Mouse (Mus musculus): ENCODE measurements around the gene Iscu. TPM values are rescaled to one million over a fixed set of nuclear protein-coding genes. Genes with fewer than 3 reads are reported as not detected.

Iscu gene
- polyA plus RNA-seq, 1 experiment from 2014 or later, result 109 TPM

DNA sequence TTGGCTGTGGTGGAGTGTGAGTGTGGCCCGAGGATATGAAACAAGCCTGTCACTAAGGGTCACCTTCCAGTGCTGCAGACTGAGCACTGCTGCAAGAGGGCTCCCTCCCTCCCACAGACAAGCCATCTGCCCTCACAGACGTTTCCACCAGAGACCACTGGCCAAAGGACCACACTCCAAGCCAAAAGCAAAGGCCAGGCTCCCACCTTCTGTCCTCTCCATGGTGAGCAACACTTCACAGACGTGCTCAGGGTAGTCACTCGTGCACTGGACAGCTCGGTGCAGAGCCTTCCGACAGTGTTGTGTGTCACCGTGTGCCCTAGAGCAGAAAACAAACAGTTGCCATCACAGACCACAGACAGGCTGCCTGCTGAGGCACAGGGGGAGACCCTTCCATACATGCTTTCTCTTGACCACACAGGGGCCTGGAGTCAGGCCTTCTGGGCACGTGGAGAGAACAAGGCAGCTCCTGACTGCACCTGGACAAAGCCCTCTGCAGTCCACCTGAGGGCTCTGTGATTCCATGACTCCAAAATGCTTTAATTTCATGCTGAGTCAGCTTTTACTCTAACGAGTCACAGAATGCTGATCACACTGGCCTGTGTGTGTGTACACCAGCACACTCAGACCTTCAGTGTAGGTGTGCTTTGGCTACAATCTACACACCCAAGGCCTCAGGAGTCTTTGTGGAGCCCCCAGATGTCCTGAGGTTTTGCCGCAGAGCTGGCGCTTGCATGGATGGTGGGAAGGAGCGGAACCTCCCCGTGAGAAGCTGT lies 23.8 kb upstream of the Iscu start:
- DNase-seq, result no peak
- Histone ChIP-seq H3K4me2 (ENCODE audit: low read depth, low read length) (no peak overlapping the region), H3K9me3 (ENCODE audit: low read length) (no peaks in the 10 kb centered on the region), H3K9ac (replicated peaks) (no peak overlapping the region), H3K27ac (ENCODE audit: low read depth) (no peak overlapping the region), H3K4me3 (ENCODE audit: low read depth, low read length) (no peak overlapping the region), H3K4me1 (ENCODE audit: insufficient read depth) (no peaks in the 10 kb centered on the region), H3K27me3 (ENCODE audit: insufficient read depth, low read length) (no peaks in the 10 kb centered on the region), H3K36me3 (replicated peaks; ENCODE audit: insufficient read depth, low read length) (peaks cover 86% of the 10 kb centered on the region)
- TF ChIP-seq EP300 (IDR thresholded peaks at IDR 0.05; ENCODE audit: low read depth) (no peak), CTCF (IDR thresholded peaks at IDR 0.05; ENCODE audit: low read depth) (no peak)
- no peak for ATAC-seq
- WGBS (ENCODE audit: insufficient replicate concordance), result 91% methylated on average over 13 of the region's 13 CpGs

DNA sequence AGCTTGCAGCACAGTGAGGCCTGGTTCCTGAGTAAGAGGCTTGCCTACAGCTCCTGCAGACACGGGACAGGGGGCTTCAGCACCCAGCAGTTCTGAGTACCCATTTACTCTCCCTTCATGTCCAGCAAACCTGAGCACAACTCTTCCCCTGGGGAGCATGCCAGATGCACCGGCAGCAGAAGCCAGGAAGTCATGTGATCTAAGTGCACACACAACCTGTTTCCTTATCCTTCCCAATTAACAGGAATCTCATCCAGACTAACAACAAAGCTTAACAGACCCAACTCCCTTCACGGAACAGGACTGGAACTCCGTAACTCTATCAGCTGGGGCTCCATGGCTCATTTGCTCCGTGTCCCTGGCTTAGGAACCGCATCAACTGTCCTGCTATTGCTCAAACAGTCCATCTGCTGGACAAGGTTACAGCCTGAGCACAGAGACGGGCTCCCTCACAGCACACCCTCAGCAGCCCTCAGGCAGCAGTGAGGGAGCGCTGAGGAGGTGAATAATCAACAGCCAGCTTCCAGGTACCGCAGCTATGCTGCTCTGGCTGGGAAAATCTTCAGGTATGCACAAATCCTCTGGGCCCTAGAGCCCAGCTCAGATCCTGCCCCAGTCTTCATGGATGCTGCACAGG lies 20.9 kb upstream of the Iscu start:
- H3K4me2 ChIP-seq (ENCODE audit: low read depth, low read length), result no peak overlapping the region
- no peaks in the 10 kb centered on the region for H3K27me3 ChIP-seq (ENCODE audit: insufficient read depth, low read length)
- H3K4me1 ChIP-seq (ENCODE audit: insufficient read depth), result no peaks in the 10 kb centered on the region
- H3K9me3 ChIP-seq (ENCODE audit: low read length), result no peaks in the 10 kb centered on the region
- H3K9ac ChIP-seq (replicated peaks), result no peak overlapping the region
- H3K27ac ChIP-seq (ENCODE audit: low read depth), result no peak overlapping the region
- ATAC-seq (no peak), DNase-seq (no peak)
- WGBS (ENCODE audit: insufficient replicate concordance), result 89% methylated on average over 9 of the region's 9 CpGs
- TF ChIP-seq CTCF (IDR thresholded peaks at IDR 0.05; ENCODE audit: low read depth) (no peak), EP300 (IDR thresholded peaks at IDR 0.05; ENCODE audit: low read depth) (no peak)
- H3K36me3 ChIP-seq (replicated peaks; ENCODE audit: insufficient read depth, low read length), result peaks cover 86% of the 10 kb centered on the region
- no peak overlapping the region for H3K4me3 ChIP-seq (ENCODE audit: low read depth, low read length)

DNA sequence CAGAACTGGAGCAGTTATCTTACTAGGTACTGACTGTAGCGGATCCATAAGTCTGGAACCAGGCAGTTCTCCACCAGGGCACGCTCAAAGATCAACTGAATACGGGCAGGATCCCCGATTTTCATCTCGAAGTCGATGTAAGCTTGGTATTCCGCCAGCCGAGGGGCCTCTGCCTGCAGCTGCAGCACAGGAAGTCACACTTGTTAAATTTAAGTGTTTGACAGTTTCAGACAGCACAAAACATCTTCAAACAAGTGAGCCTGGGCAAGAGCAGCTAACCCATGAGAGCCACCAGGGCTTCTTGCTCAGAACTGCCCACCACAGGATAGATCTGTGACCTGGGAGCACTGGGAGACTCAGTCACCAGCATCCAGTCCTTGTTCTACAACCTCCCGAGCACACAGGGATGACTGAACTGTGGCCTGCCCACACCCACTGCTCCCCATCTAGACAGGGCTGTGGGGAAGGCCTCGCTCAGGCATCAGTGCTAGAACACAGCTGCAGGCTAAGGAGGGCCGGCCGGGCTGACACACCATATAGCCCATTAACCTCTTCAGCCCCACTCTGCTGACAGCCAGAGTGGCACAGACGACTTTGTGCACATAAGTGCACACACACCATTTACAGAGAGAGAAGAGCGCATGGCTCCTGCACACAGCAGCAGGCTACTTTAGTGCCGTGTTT lies 17.1 kb upstream of the Iscu start:
- TF ChIP-seq CTCF (IDR thresholded peaks at IDR 0.05; ENCODE audit: low read depth) (no peak), EP300 (IDR thresholded peaks at IDR 0.05; ENCODE audit: low read depth) (no peak)
- no peak overlapping the region for H3K4me2 ChIP-seq (ENCODE audit: low read depth, low read length)
- H3K4me1 ChIP-seq (ENCODE audit: insufficient read depth), result no peaks in the 10 kb centered on the region
- no peak for ATAC-seq
- no peak for DNase-seq
- no peak overlapping the region for H3K27ac ChIP-seq (ENCODE audit: low read depth)
- WGBS (ENCODE audit: insufficient replicate concordance), result 81% methylated on average over 15 of the region's 15 CpGs
- no peaks in the 10 kb centered on the region for H3K27me3 ChIP-seq (ENCODE audit: insufficient read depth, low read length)
- no peak overlapping the region for H3K9ac ChIP-seq (replicated peaks)
- H3K36me3 ChIP-seq (replicated peaks; ENCODE audit: insufficient read depth, low read length), result peaks cover 93% of the 10 kb centered on the region
- no peak overlapping the region for H3K4me3 ChIP-seq (ENCODE audit: low read depth, low read length)
- no peaks in the 10 kb centered on the region for H3K9me3 ChIP-seq (ENCODE audit: low read length)

DNA sequence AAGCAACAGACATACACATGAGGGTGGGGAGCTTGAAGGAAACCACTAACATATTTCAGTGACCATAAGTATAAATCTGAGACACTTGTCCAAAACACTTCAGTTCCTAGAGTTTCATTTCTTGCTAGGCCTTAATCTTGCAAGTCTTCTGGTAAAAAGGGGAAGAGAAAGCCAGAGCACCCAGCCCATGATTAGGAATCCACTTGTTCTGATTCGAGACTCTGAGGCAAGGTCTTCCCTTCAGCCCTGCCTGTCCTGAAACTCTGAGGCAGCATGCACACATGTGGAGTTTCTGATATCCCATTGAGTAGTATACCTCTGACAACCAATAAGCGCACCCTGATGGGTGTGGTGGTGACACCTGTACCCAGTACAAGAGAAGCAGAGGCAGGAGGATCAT lies 11.0 kb upstream of the Iscu start:
- ATAC-seq (no peak), DNase-seq (no peak)
- peaks cover 73% of the 10 kb centered on the region for H3K36me3 ChIP-seq (replicated peaks; ENCODE audit: insufficient read depth, low read length)
- H3K4me3 ChIP-seq (ENCODE audit: low read depth, low read length), result no peak overlapping the region
- no peak overlapping the region for H3K9ac ChIP-seq (replicated peaks)
- no peak overlapping the region for H3K4me2 ChIP-seq (ENCODE audit: low read depth, low read length)
- H3K4me1 ChIP-seq (ENCODE audit: insufficient read depth), result no peaks in the 10 kb centered on the region
- H3K27ac ChIP-seq (ENCODE audit: low read depth), result no peak overlapping the region
- no peak for TF ChIP-seq EP300 (IDR thresholded peaks at IDR 0.05; ENCODE audit: low read depth)
- no peak for TF ChIP-seq CTCF (IDR thresholded peaks at IDR 0.05; ENCODE audit: low read depth)
- WGBS (ENCODE audit: insufficient replicate concordance), result 72% methylated on average over 2 of the region's 2 CpGs
- H3K9me3 ChIP-seq (ENCODE audit: low read length), result no peaks in the 10 kb centered on the region
- no peaks in the 10 kb centered on the region for H3K27me3 ChIP-seq (ENCODE audit: insufficient read depth, low read length)

DNA sequence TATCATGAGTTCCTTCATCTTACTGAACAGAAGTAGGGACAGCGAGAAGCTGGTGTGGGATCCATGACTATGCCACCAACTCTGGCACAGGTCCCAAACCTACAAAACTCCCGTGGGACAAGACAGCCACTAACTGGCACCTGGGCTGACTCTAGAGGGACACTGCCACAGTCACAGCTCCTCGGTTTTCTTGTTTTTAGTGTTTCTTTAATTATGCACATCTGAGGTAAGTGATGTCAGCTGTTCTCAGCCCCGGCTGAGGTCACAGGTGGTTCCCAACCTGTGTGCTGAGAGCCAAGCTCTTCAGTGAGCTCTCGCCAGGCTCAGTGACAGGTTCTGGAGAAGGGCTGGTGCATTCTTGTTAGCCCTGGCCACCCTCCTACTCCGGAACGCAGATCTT lies 8.1 kb upstream of the Iscu start:
- no peak for ATAC-seq

More for the DNA sequence above, 8.1 kb upstream of the Iscu start:
- H3K36me3 ChIP-seq (replicated peaks; ENCODE audit: insufficient read depth, low read length), result peaks cover 47% of the 10 kb centered on the region
- no peaks in the 10 kb centered on the region for H3K9me3 ChIP-seq (ENCODE audit: low read length)
- no peak for TF ChIP-seq CTCF (IDR thresholded peaks at IDR 0.05; ENCODE audit: low read depth)
- H3K27ac ChIP-seq (ENCODE audit: low read depth), result no peak overlapping the region
- H3K27me3 ChIP-seq (ENCODE audit: insufficient read depth, low read length), result no peaks in the 10 kb centered on the region
- H3K4me1 ChIP-seq (ENCODE audit: insufficient read depth), result no peaks in the 10 kb centered on the region
- H3K4me3 ChIP-seq (ENCODE audit: low read depth, low read length), result no peak overlapping the region
- no peak for DNase-seq
- WGBS (ENCODE audit: insufficient replicate concordance), result 82% methylated on average over 7 of the region's 7 CpGs
- H3K4me2 ChIP-seq (ENCODE audit: low read depth, low read length), result no peak overlapping the region
- no peak overlapping the region for H3K9ac ChIP-seq (replicated peaks)

All from liver, postnatal 0 days (tissue).